Mouse (Mus musculus) lung, postnatal 0 days (tissue): ENCODE data around the gene Atxn7l2. TPM values are rescaled to one million over a fixed set of nuclear protein-coding genes. Genes with fewer than 3 reads are reported as not detected.
A peak's percentile ranks its signal among the peaks of the same experiment; 100 is the strongest.

Experiments
- ATAC-seq: fragments of 200-750 bp; cut with Nextera tagmentation; 2 replicates; pipeline ENCODE4 v1.8.0; 2017; ENCODE audit warnings: moderate library complexity
- DNase-seq: peaks from one replicate; pipeline ENCODE4 v3.0.0-alpha.2; 2016; ENCODE audit warnings: low spot score
- H3K27ac ChIP-seq: fragments of 300-500 bp; sonication (generic); 2 replicates; pipeline ENCODE4 v1.5.1; 2014; ENCODE audit warnings: antibody characterized with exemption, mild to moderate bottlenecking, low read length, mixed read lengths
- H3K27me3 ChIP-seq: fragments of 300-500 bp; sonication (generic); replicated peaks from 2 replicates; pipeline ENCODE4 v1.6.1; 2014; ENCODE audit warnings: low read length, mixed read lengths; ENCODE audit not compliant: insufficient read depth
- H3K36me3 ChIP-seq: fragments of 300-500 bp; sonication (generic); 2 replicates; pipeline ENCODE4 v1.6.1; 2014; ENCODE audit warnings: low read length, mixed read lengths; ENCODE audit not compliant: insufficient read depth
- H3K4me1 ChIP-seq: fragments of 300-500 bp; sonication (generic); 2 replicates; pipeline ENCODE4 v1.6.1; 2014; ENCODE audit warnings: antibody characterized with exemption, low read depth, low read length, mixed read lengths; ENCODE audit not compliant: insufficient read depth
- H3K4me2 ChIP-seq: fragments of 300-500 bp; sonication (generic); replicated peaks from 2 replicates; pipeline ENCODE4 v1.6.1; 2014; ENCODE audit warnings: low read depth, mild to moderate bottlenecking, low read length, moderate library complexity, mixed read lengths
- H3K4me3 ChIP-seq: fragments of 300-500 bp; sonication (generic); 2 replicates; pipeline ENCODE4 v1.5.1; 2014; ENCODE audit warnings: low read depth, low read length
- H3K9ac ChIP-seq: fragments of 300-500 bp; sonication (generic); replicated peaks from 2 replicates; pipeline ENCODE4 v1.6.1; 2014; ENCODE audit warnings: low read depth, mild to moderate bottlenecking
- H3K9me3 ChIP-seq: fragments of 300-500 bp; sonication (generic); 2 replicates; pipeline ENCODE4 v1.6.1; 2016; ENCODE audit warnings: low read length, mixed read lengths
- CTCF ChIP-seq: IDR thresholded peaks from 2 replicates; pipeline ENCODE4 v1.5.1; 2016; ENCODE audit warnings: antibody characterized with exemption, mild to moderate bottlenecking
- EP300 ChIP-seq: IDR thresholded peaks from 2 replicates; pipeline ENCODE4 v1.6.1; 2016; ENCODE audit warnings: antibody characterized with exemption, mild to moderate bottlenecking, control low read depth
- WGBS: fragments of 180-500 bp; shearing (Covaris S2); extraction: QIAGEN DNeasy Blood & Tissue Kit; methylation state at CpG from one replicate; pipeline ENCODE4 v1.1.7; 2014; 5-methylcytosine and 5-hydroxymethylcytosine counted together
- polyA plus RNA-seq: library from polyadenylated mRNA; unstranded; fragments of >200 nt; fragmentation: Nextera tagmentation; extraction: Ambion mirVana; gene quantifications from 2 replicates; pipeline ENCODE4 v1.2.1, GENCODE M21; 2015

Atxn7l2 gene
- polyA plus RNA-seq, 1 experiment from 2014 or later = 6.7 TPM

GRCm38 (mm10) chr3:108220661-108221060 lies 9.9 kb upstream of the Atxn7l2 start:
- Histone ChIP-seq H3K36me3 (no peaks in the 10 kb centered on the region), H3K4me3 (no peak overlapping the region), H3K27me3 (peaks cover 6% of the 10 kb centered on the region; the same call in 1 of the 2 replicates), H3K4me1 (no peaks in the 10 kb centered on the region), H3K4me2 (no peak overlapping the region), H3K9ac (no peak overlapping the region), H3K27ac (no peak overlapping the region), H3K9me3 (no peaks in the 10 kb centered on the region)
- ATAC-seq (no peak), DNase-seq (no peak)
- no peak for TF ChIP-seq CTCF
- TF ChIP-seq EP300 = no peak
- 64% methylated on average over 3 of the region's 3 CpGs for WGBS

- no peak for ATAC-seq
- H3K4me1 ChIP-seq = 0 out of 2 replicates have a peak, but pooled peaks cover under 1% of the 10 kb centered on the region
- TF ChIP-seq CTCF (no peak), EP300 (no peak)
Observed at GRCm38 (mm10) chr3:108214734-108215133, 4.0 kb upstream of the Atxn7l2 start.

GRCm38 (mm10) chr3:108212406-108212805 lies 1.7 kb upstream of the Atxn7l2 start:
- H3K9me3 ChIP-seq = no peaks in the 10 kb centered on the region
- H3K27me3 ChIP-seq = no peaks in the 10 kb centered on the region
- WGBS = 81% methylated on average over 8 of the region's 8 CpGs
- no peak overlapping the region for H3K4me2 ChIP-seq
- H3K9ac ChIP-seq = no peak overlapping the region
- TF ChIP-seq CTCF = peak; percentile 20
- TF ChIP-seq EP300 = no peak
- DNase-seq (no peak), ATAC-seq (no peak)
- H3K27ac ChIP-seq = no peak overlapping the region
- H3K4me3 ChIP-seq = no peak overlapping the region
- no peaks in the 10 kb centered on the region for H3K36me3 ChIP-seq
- peaks cover 4% of the 10 kb centered on the region; the same call in 1 of the 2 replicates for H3K4me1 ChIP-seq

More at GRCm38 (mm10) chr3:108214734-108215133, 4.0 kb upstream of the Atxn7l2 start:
- no peak overlapping the region for H3K27ac ChIP-seq
- no peak overlapping the region for H3K4me3 ChIP-seq
- no peak overlapping the region for H3K4me2 ChIP-seq
- no peak for DNase-seq
- WGBS = 9% methylated on average over 5 of the region's 5 CpGs
- no peaks in the 10 kb centered on the region for H3K9me3 ChIP-seq
- no peaks in the 10 kb centered on the region for H3K36me3 ChIP-seq
- H3K27me3 ChIP-seq = no peaks in the 10 kb centered on the region
- H3K9ac ChIP-seq = no peak overlapping the region

- Histone ChIP-seq H3K27me3 (no peaks in the 10 kb centered on the region), H3K36me3 (no peaks in the 10 kb centered on the region), H3K27ac (no peak overlapping the region), H3K4me2 (no peak overlapping the region), H3K9me3 (no peaks in the 10 kb centered on the region), H3K4me1 (peaks cover 8% of the 10 kb centered on the region; the same call in 1 of the 2 replicates), H3K4me3 (no peak overlapping the region), H3K9ac (no peak overlapping the region)
- no peak for TF ChIP-seq EP300
- no peak for TF ChIP-seq CTCF
- no peak for DNase-seq
- WGBS = 65% methylated on average over 6 of the region's 6 CpGs
- no peak for ATAC-seq
Observed at GRCm38 (mm10) chr3:108211845-108212244, 1.1 kb upstream of the Atxn7l2 start.

- WGBS = 0% methylated on average over 48 of the region's 72 CpGs
- H3K9ac ChIP-seq = peak overlapping the region; percentile 80
- DNase-seq (peak; percentile 98), ATAC-seq (peak; percentile 97)
- 0 out of 2 replicates have a peak, but pooled peaks cover 4% of the 10 kb centered on the region for H3K36me3 ChIP-seq
- H3K4me2 ChIP-seq = peak overlapping the region; percentile 91
- no peaks in the 10 kb centered on the region for H3K27me3 ChIP-seq
- peak overlapping the region; percentile 79 for H3K27ac ChIP-seq
- peaks cover 8% of the 10 kb centered on the region; the same call in 1 of the 2 replicates for H3K4me1 ChIP-seq
- peak overlapping the region; percentile 73 for H3K4me3 ChIP-seq
- TF ChIP-seq CTCF = no peak
- TF ChIP-seq EP300 = no peak
- H3K9me3 ChIP-seq = no peaks in the 10 kb centered on the region
Observed at GRCm38 (mm10) chr3:108209946-108210770, 576 bp downstream of the Atxn7l2 start.

GRCm38 (mm10) chr3:108209536-108209935 lies 1.2 kb downstream of the Atxn7l2 start:
- DNase-seq (no peak), ATAC-seq (no peak)
- 0 out of 2 replicates have a peak, but pooled peaks cover 4% of the 10 kb centered on the region for H3K36me3 ChIP-seq
- H3K4me3 ChIP-seq = peak overlapping the region; percentile 73
- H3K27me3 ChIP-seq = no peaks in the 10 kb centered on the region
- H3K4me2 ChIP-seq = peak overlapping the region; percentile 91
- TF ChIP-seq EP300 (no peak), CTCF (no peak)
- H3K27ac ChIP-seq = no peak overlapping the region
- WGBS = 2% methylated on average over 8 of the region's 8 CpGs
- peaks cover 8% of the 10 kb centered on the region; the same call in 1 of the 2 replicates for H3K4me1 ChIP-seq
- no peaks in the 10 kb centered on the region for H3K9me3 ChIP-seq
- H3K9ac ChIP-seq = peak overlapping the region; percentile 80
